Mouse (Mus musculus): ENCODE data around the gene Laptm5. TPM values are rescaled to one million over a fixed set of nuclear protein-coding genes. Genes with fewer than 3 reads are reported as not detected.

The Laptm5 gene
- total and polyA plus RNA-seq, 3 experiments, result 101 to 696 (median 234) TPM

DNA sequence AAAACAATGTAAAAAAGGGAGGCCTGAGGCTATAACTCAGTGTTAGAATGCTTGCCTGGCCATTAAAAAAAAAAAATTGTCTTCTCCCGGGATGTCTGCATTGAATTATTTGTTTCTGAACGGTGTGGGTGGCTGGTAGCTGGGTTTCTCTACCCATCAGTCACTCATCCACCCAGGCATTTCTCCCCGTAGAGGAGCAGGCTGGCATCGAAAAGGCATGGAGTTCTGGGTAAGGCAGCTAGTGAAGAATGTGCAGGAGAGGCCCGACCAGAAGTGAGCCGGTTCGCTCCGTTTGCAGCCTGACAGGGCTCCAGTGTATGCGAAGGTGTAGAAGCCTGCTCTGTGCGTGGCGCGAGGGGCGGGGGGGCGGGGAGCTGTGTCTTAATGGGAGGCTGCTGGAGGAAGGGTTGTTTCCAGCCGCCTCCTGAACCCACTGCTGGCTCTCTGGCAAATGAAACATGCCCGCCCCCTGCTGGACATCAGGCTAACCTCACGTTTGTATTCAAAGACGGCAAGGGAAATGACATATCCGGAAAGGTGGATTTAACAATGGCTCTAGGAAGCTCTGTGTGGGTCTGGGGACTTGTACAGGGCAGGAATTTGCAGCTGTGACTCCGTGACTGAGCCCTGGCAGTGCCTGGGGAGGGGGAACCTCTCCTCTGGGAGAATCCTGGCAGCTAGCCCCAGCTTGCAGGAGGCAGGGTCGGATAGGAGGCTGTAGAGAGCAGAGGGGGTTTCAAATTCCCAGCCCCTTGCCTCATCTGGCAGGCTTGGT, 34.5 kb upstream of the Laptm5 start:
- H3K9me3 ChIP-seq (replicated peaks; ENCODE audit: insufficient read depth, low read length), result no peaks in the 10 kb centered on the region
- H3K9ac ChIP-seq (ENCODE audit: control insufficient read depth, low read depth, low read length, poor library complexity, severe bottlenecking), result no peak overlapping the region
- H3K4me3 ChIP-seq (ENCODE audit: control insufficient read depth in 1 of 2, insufficient read depth in 1 of 2, low read depth in 2 of 2, low read length in 2 of 2), result no peak overlapping the region
- H3K36me3 ChIP-seq (ENCODE audit: control insufficient read depth in 1 of 2, insufficient read depth in 2 of 2, low read length in 2 of 2), result no peaks in the 10 kb centered on the region
- peak; percentile 77 for DNase-seq (ENCODE audit: low read depth, low spot score)
- no peaks in the 10 kb centered on the region for H3K79me2 ChIP-seq (ENCODE audit: control insufficient read depth, insufficient read depth, low read length, poor library complexity)
- H3K27me3 ChIP-seq (ENCODE audit: control insufficient read depth in 1 of 2, insufficient read depth in 2 of 2, low read length in 2 of 2), result no peaks in the 10 kb centered on the region
- no peak for TF ChIP-seq ELF1 (IDR thresholded peaks at IDR 0.05; ENCODE audit: low read depth, low read length)
- TF ChIP-seq ZNF384 (IDR thresholded peaks at IDR 0.05; ENCODE audit: low read depth, low read length), result no peak
- TF ChIP-seq CTCF (IDR thresholded peaks at IDR 0.05 in 2 of 3, conservative IDR thresholded peaks at IDR 0.05 in 1 of 3; ENCODE audit: control insufficient read depth in 1 of 3, insufficient read depth in 1 of 3, low read depth in 2 of 3, low read length in 3 of 3, poor library complexity in 1 of 3, severe bottlenecking in 1 of 3), result peak; percentile 64 to 92 (median 84)
- TF ChIP-seq ZKSCAN1 (IDR thresholded peaks at IDR 0.05; ENCODE audit: low read depth, low read length), result no peak
- no peak for TF ChIP-seq UBTF (IDR thresholded peaks at IDR 0.05; ENCODE audit: borderline replicate concordance, insufficient read depth, low read depth, low read length)
- peak; percentile 72 for TF ChIP-seq ZC3H11A (IDR thresholded peaks at IDR 0.05; ENCODE audit: low read depth, low read length)
- TF ChIP-seq POLR2A (IDR thresholded peaks at IDR 0.05; ENCODE audit: control insufficient read depth in 1 of 2, insufficient read depth in 1 of 2, low read depth in 1 of 2, low read length in 2 of 2, poor library complexity in 1 of 2), result no peak
- no peak for TF ChIP-seq MAZ (IDR thresholded peaks at IDR 0.05; ENCODE audit: low read depth, low read length)
- no peak for TF ChIP-seq MAX (IDR thresholded peaks at IDR 0.05; ENCODE audit: low read length)
- TF ChIP-seq TBP (IDR thresholded peaks at IDR 0.05; ENCODE audit: low read depth, low read length), result no peak
- peak; percentile 78 for TF ChIP-seq RAD21 (IDR thresholded peaks at IDR 0.05; ENCODE audit: low read depth, low read length)
- peak; percentile 93 for TF ChIP-seq SMC3 (IDR thresholded peaks at IDR 0.05; ENCODE audit: low read depth, low read length)
- no peak for TF ChIP-seq MYC (IDR thresholded peaks at IDR 0.05; ENCODE audit: low read depth, low read length)
- TF ChIP-seq POLR2AphosphoS2 (IDR thresholded peaks at IDR 0.05; ENCODE audit: low read length), result no peak
- TF ChIP-seq MEF2A (IDR thresholded peaks at IDR 0.05; ENCODE audit: extremely low read depth, insufficient replicate concordance, low read depth, low read length, poor library complexity, severe bottlenecking), result no peak
- TF ChIP-seq TAL1 (IDR thresholded peaks at IDR 0.05; ENCODE audit: low read length), result no peak
- H3K27ac ChIP-seq (ENCODE audit: control insufficient read depth, low read depth, low read length), result no peak overlapping the region
- no peaks in the 10 kb centered on the region for H3K4me1 ChIP-seq (ENCODE audit: control insufficient read depth in 1 of 2, insufficient read depth in 2 of 2, low read length in 2 of 2)

DNA sequence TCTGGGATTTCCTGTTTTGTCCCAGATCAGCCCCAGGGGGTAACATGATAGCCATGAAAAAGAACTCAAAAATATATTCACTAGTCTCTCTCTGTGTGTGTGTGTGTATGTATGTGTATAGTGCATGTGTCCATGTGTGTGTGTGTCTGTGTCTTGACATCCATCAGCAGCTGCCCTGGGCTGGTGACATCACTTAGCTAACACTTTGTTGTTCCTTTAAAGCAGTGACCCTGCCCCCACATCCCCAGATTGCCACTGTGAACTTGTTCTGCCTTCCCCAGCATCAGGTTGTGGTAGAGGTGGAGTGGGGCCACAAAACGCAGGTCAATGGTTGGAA, 33.9 kb upstream of the Laptm5 start:
- Histone ChIP-seq H3K9ac (ENCODE audit: control insufficient read depth, low read depth, low read length, poor library complexity, severe bottlenecking) (no peak overlapping the region), H3K4me3 (ENCODE audit: control insufficient read depth in 1 of 2, insufficient read depth in 1 of 2, low read depth in 2 of 2, low read length in 2 of 2) (no peak overlapping the region), H3K27ac (ENCODE audit: control insufficient read depth, low read depth, low read length) (no peak overlapping the region), H3K9me3 (replicated peaks; ENCODE audit: insufficient read depth, low read length) (no peaks in the 10 kb centered on the region), H3K36me3 (ENCODE audit: control insufficient read depth in 1 of 2, insufficient read depth in 2 of 2, low read length in 2 of 2) (no peaks in the 10 kb centered on the region), H3K27me3 (ENCODE audit: control insufficient read depth in 1 of 2, insufficient read depth in 2 of 2, low read length in 2 of 2) (no peaks in the 10 kb centered on the region), H3K4me1 (ENCODE audit: control insufficient read depth in 1 of 2, insufficient read depth in 2 of 2, low read length in 2 of 2) (no peaks in the 10 kb centered on the region), H3K79me2 (ENCODE audit: control insufficient read depth, insufficient read depth, low read length, poor library complexity) (no peaks in the 10 kb centered on the region)
- TF ChIP-seq MYC (IDR thresholded peaks at IDR 0.05; ENCODE audit: low read depth, low read length), result no peak
- TF ChIP-seq KAT2A (conservative IDR thresholded peaks at IDR 0.05; ENCODE audit: low read depth, low read length), result no peak
- no peak for TF ChIP-seq RCOR1 (IDR thresholded peaks at IDR 0.05; ENCODE audit: low read depth, low read length)
- no peak for TF ChIP-seq SMC3 (IDR thresholded peaks at IDR 0.05; ENCODE audit: low read depth, low read length)
- no peak for TF ChIP-seq ZNF384 (IDR thresholded peaks at IDR 0.05; ENCODE audit: low read depth, low read length)
- TF ChIP-seq NELFE (IDR thresholded peaks at IDR 0.05; ENCODE audit: low read depth, low read length), result no peak
- no peak for TF ChIP-seq MXI1 (IDR thresholded peaks at IDR 0.05; ENCODE audit: low read depth, low read length)
- no peak for TF ChIP-seq TBP (IDR thresholded peaks at IDR 0.05; ENCODE audit: low read depth, low read length)
- TF ChIP-seq GATA1 (IDR thresholded peaks at IDR 0.05; ENCODE audit: low read depth, low read length), result no peak
- no peak for TF ChIP-seq USF1 (IDR thresholded peaks at IDR 0.05; ENCODE audit: low read depth, low read length)
- no peak for TF ChIP-seq UBTF (IDR thresholded peaks at IDR 0.05; ENCODE audit: borderline replicate concordance, insufficient read depth, low read depth, low read length)
- no peak for TF ChIP-seq SIN3A (IDR thresholded peaks at IDR 0.05; ENCODE audit: low read length)
- no peak for DNase-seq (ENCODE audit: low read depth, low spot score)

Measured in MEL (cell line).